ENCODE assay signal across 16 mouse cellular contexts in genomic region chr16:3907471-3907870, GRCm38 (mm10). TPM values are rescaled to one million over a fixed set of nuclear protein-coding genes. Genes with fewer than 3 reads are reported as not detected.
DNase-seq lines count a peak whose midpoint lies in the region; ATAC-seq and TF ChIP-seq lines count a peak whose summit lies in the region.
"Had no signal": no experiment of that assay in that cellular context is flagged by ENCODE, and none has a peak within 500 bp of the region (broad histone marks: within the 10 kb centered on the region; RNA-seq: fewer than 3 reads in every experiment).

No protein-coding gene starts in this region.

- 0 out of 2 replicates have a peak overlapping the region, but pooled peaks have one; percentile 74 for H3K4me3 ChIP-seq in heart, embryonic 15.5 days
- no peak overlapping the region for H3K4me3 ChIP-seq in neural tube, embryonic 15.5 days (replicated peaks)
- peak overlapping the region; percentile 61 for H3K4me3 ChIP-seq in myocyte

- peaks cover 6% of the 10 kb centered on the region; the same call in 1 of the 2 replicates for H3K4me1 ChIP-seq in heart, embryonic 15.5 days (replicated peaks)
- peaks cover 19% of the 10 kb centered on the region for H3K4me1 ChIP-seq in neural tube, embryonic 15.5 days

- H3K36me3 ChIP-seq in heart, embryonic 15.5 days, result peaks cover 22% of the 10 kb centered on the region
- H3K36me3 ChIP-seq in neural tube, embryonic 15.5 days, result peaks cover 39% of the 10 kb centered on the region
- peaks cover 9% of the 10 kb centered on the region for H3K36me3 ChIP-seq in myocyte (ENCODE audit: control insufficient read depth, insufficient read depth)

- no peak overlapping the region; the same call in 1 of the 2 replicates for H3K4me2 ChIP-seq in heart, embryonic 15.5 days
- peak overlapping the region; percentile 67 for H3K4me2 ChIP-seq in neural tube, embryonic 15.5 days
- H3K4me2 ChIP-seq in myocyte (ENCODE audit: low read depth), result peak overlapping the region; percentile 83

- peak; percentile 7 for DNase-seq in adrenal gland, postnatal 10 days
- no peak for DNase-seq in adrenal gland, adult 2 months
- DNase-seq in heart, postnatal 10 days, result no peak
- DNase-seq in neural tube, embryonic 10.5 days (ENCODE audit: extremely low spot score, low spot score), result no peak
- DNase-seq in layer of hippocampus, postnatal 10 days (ENCODE audit: low spot score in 2 of 2), result no peak
- DNase-seq: cerebellum, adult 11-12 months; gastrocnemius, postnatal 14 days; kidney, adult 8-10 months; kidney, postnatal 4 days; lung, postnatal 36 days; spleen, adult 18-20 months; thymus, postnatal 14 days had no signal

- H3K79me2 ChIP-seq in myocyte (ENCODE audit: control insufficient read depth, insufficient read depth), result peaks cover 8% of the 10 kb centered on the region

- no peak overlapping the region for H3K27ac ChIP-seq in heart, embryonic 15.5 days
- H3K27ac ChIP-seq in neural tube, embryonic 15.5 days (replicated peaks), result no peak overlapping the region
- H3K27ac ChIP-seq: stomach, embryonic 15.5 days had no signal

- intact Hi-C loops in heart, postnatal 10 days (cut with DNase I), result loop anchor here (5.0 kb wide), 1 partner anchor 95 kb away; the partner anchor contains the start of gene Slx4

- no peak for ATAC-seq in heart, embryonic 15.5 days (replicated peaks; ENCODE audit: insufficient number of reproducible peaks, insufficient read depth, low FRiP score, low read depth)
- ATAC-seq in neural tube, embryonic 15.5 days (ENCODE audit: low FRiP score), result peak; percentile 13; the same call in 1 of the 2 replicates

- no peaks in the 10 kb centered on the region for H3K27me3 ChIP-seq in heart, embryonic 15.5 days
- H3K27me3 ChIP-seq in neural tube, embryonic 15.5 days (replicated peaks), result no peaks in the 10 kb centered on the region
- H3K27me3 ChIP-seq in myocyte (ENCODE audit: control insufficient read depth, insufficient read depth, insufficient read length), result no peaks in the 10 kb centered on the region
- H3K27me3 ChIP-seq: stomach, embryonic 15.5 days had no signal

- H3K9me3 ChIP-seq in heart, embryonic 15.5 days (replicated peaks), result no peaks in the 10 kb centered on the region
- H3K9me3 ChIP-seq in neural tube, embryonic 15.5 days (replicated peaks), result no peaks in the 10 kb centered on the region
- H3K9me3 ChIP-seq: stomach, embryonic 15.5 days had no signal

- H3ac ChIP-seq in myocyte (ENCODE audit: control insufficient read depth, insufficient read length), result no peak overlapping the region

- H3K9ac ChIP-seq in heart, embryonic 15.5 days, result no peak overlapping the region
- H3K9ac ChIP-seq in neural tube, embryonic 15.5 days (replicated peaks), result no peak overlapping the region

- no peak for TF ChIP-seq POLR2A in myocyte (IDR thresholded peaks at IDR 0.05; ENCODE audit: insufficient read length, low read depth)

- 76% methylated on average over 2 of the region's 2 CpGs for WGBS in heart, embryonic 15.5 days
- 83% methylated on average over 2 of the region's 2 CpGs for WGBS in neural tube, embryonic 15.5 days

TF ChIP-seq in myocyte, 11 proteins besides CTCF, POLR2A, EP300 and RAD21:
- TF ChIP-seq E2F4 (IDR thresholded peaks at IDR 0.05; ENCODE audit: insufficient read depth) (no peak), MAX (IDR thresholded peaks at IDR 0.05; ENCODE audit: low read depth) (no peak), CEBPB (IDR thresholded peaks at IDR 0.05; ENCODE audit: insufficient read depth, poor library complexity, severe bottlenecking) (no peak), POLR2AphosphoS2 (IDR thresholded peaks at IDR 0.05; ENCODE audit: insufficient read length, low read depth) (no peak), REST (IDR thresholded peaks at IDR 0.05; ENCODE audit: insufficient read depth, insufficient read length) (no peak), TCF12 (IDR thresholded peaks at IDR 0.05; ENCODE audit: insufficient read depth, poor library complexity, severe bottlenecking) (no peak), USF1 (IDR thresholded peaks at IDR 0.05; ENCODE audit: low read depth) (no peak), MYOG (IDR thresholded peaks at IDR 0.05; ENCODE audit: control insufficient read depth in 1 of 3, insufficient read depth in 1 of 3, insufficient read length in 2 of 3, low read depth in 2 of 3) (no peak), MYOD1 (IDR thresholded peaks at IDR 0.05; ENCODE audit: control insufficient read depth in 1 of 3, insufficient read length in 2 of 3, low read depth in 2 of 3) (no peak), TCF3 (IDR thresholded peaks at IDR 0.05; ENCODE audit: insufficient read length, low read depth) (no peak), SRF (IDR thresholded peaks at IDR 0.05; ENCODE audit: control insufficient read depth, insufficient read length, low read depth) (no peak)

RNA-seq across cellular contexts. Expression of gene 1700037C18Rik, which starts 1.0 kb away (rescaled TPM):
- total RNA-seq in adrenal gland, postnatal 10 days (2021), result 1 to 10 TPM; 3.8 to 5.1 TPM
- total RNA-seq in adrenal gland, adult 2 months (2021), result 1 to 10 TPM; 4.0 to 6.3 TPM
- polyA plus RNA-seq in adrenal gland, adult 2 months (2012; rRNA removed), result 11.4 and 11.9 TPM in 2 replicates
- 7.7 and 8.5 TPM in 2 replicates for polyA plus RNA-seq in heart, embryonic 15.5 days (2015; fragmentation: Nextera tagmentation; extraction: Ambion mirVana)
- total RNA-seq in heart, postnatal 10 days (2021), result 1 to 10 TPM; 3.6 to 4.6 TPM
- 13.4 and 15.3 TPM in 2 replicates for polyA plus RNA-seq in neural tube, embryonic 15.5 days (2015; fragmentation: Nextera tagmentation; extraction: Ambion mirVana)
- polyA plus RNA-seq in myocyte (2012; fragmentation: generic; extraction: Trizol), result 3.5 TPM
- 1 to 10 TPM; 5.8 to 6.6 TPM for total RNA-seq in layer of hippocampus, postnatal 10 days (2021)

RNA-seq across cellular contexts. Expression of gene Cluap1, which starts 1.1 kb away (rescaled TPM):
- 10 to 100 TPM; 15.0 to 21.8 TPM for total RNA-seq in adrenal gland, postnatal 10 days (2021)
- total RNA-seq in adrenal gland, adult 2 months (2021), result 10 to 100 TPM; 14.4 to 18.2 TPM
- 10.3 and 15.2 TPM in 2 replicates for polyA plus RNA-seq in adrenal gland, adult 2 months (2012; rRNA removed)
- polyA plus RNA-seq in heart, embryonic 15.5 days (2015; fragmentation: Nextera tagmentation; extraction: Ambion mirVana), result 14.2 and 15.6 TPM in 2 replicates
- total RNA-seq in heart, postnatal 10 days (2021), result 10 to 100 TPM in 1 of 2 experiments, 1 to 10 TPM in 1; 9.4 to 11.3 TPM
- polyA plus RNA-seq in neural tube, embryonic 15.5 days (2015; fragmentation: Nextera tagmentation; extraction: Ambion mirVana), result 36.8 and 40.1 TPM in 2 replicates
- 10.1 TPM for polyA plus RNA-seq in myocyte (2012; fragmentation: generic; extraction: Trizol)
- total RNA-seq in layer of hippocampus, postnatal 10 days (2021), result 10 to 100 TPM; 35.6 to 37.7 TPM

RNA-seq across cellular contexts. Expression of gene Gm20695, which starts 23.0 kb away (rescaled TPM):
- 1 to 10 TPM; 1.1 to 1.2 TPM for total RNA-seq in adrenal gland, postnatal 10 days (2021)
- total RNA-seq in adrenal gland, adult 2 months (2021), result under 1 TPM in 1 of 2 experiments, not detected in 1; 0.52 TPM
- not detected in 2 replicates for polyA plus RNA-seq in adrenal gland, adult 2 months (2012; rRNA removed)
- polyA plus RNA-seq in heart, embryonic 15.5 days (2015; fragmentation: Nextera tagmentation; extraction: Ambion mirVana), result 0.58 and 0.93 TPM in 2 replicates
- total RNA-seq in heart, postnatal 10 days (2021), result not detected
- 2.1 and 2.7 TPM in 2 replicates for polyA plus RNA-seq in neural tube, embryonic 15.5 days (2015; fragmentation: Nextera tagmentation; extraction: Ambion mirVana)
- 0.18 TPM for polyA plus RNA-seq in myocyte (2012; fragmentation: generic; extraction: Trizol)
- under 1 TPM in 1 of 2 experiments, not detected in 1; 0.46 TPM for total RNA-seq in layer of hippocampus, postnatal 10 days (2021)

RNA-seq across cellular contexts. Expression of gene Zfp597, which starts 23.1 kb away (rescaled TPM):
- 10 to 100 TPM; 14.4 to 14.8 TPM for total RNA-seq in adrenal gland, postnatal 10 days (2021)
- total RNA-seq in adrenal gland, adult 2 months (2021), result 10 to 100 TPM; 11.7 to 19.7 TPM
- 3.2 and 4.1 TPM in 2 replicates for polyA plus RNA-seq in adrenal gland, adult 2 months (2012; rRNA removed)
- 5.3 and 5.4 TPM in 2 replicates for polyA plus RNA-seq in heart, embryonic 15.5 days (2015; fragmentation: Nextera tagmentation; extraction: Ambion mirVana)
- 10 to 100 TPM; 11.3 to 12.7 TPM for total RNA-seq in heart, postnatal 10 days (2021)
- polyA plus RNA-seq in neural tube, embryonic 15.5 days (2015; fragmentation: Nextera tagmentation; extraction: Ambion mirVana), result 12.9 and 13.4 TPM in 2 replicates
- 1.7 TPM for polyA plus RNA-seq in myocyte (2012; fragmentation: generic; extraction: Trizol)
- total RNA-seq in layer of hippocampus, postnatal 10 days (2021), result 10 to 100 TPM; 26.8 to 27.7 TPM

RNA-seq across cellular contexts. Expression of gene Naa60, which starts 35.3 kb away (rescaled TPM):
- total RNA-seq in adrenal gland, postnatal 10 days (2021), result 10 to 100 TPM; 71.5 to 79.4 TPM
- 100 to 1,000 TPM in 1 of 2 experiments, 10 to 100 TPM in 1; 75.7 to 106 TPM for total RNA-seq in adrenal gland, adult 2 months (2021)
- 91.3 and 122 TPM in 2 replicates for polyA plus RNA-seq in adrenal gland, adult 2 months (2012; rRNA removed)
- polyA plus RNA-seq in heart, embryonic 15.5 days (2015; fragmentation: Nextera tagmentation; extraction: Ambion mirVana), result 29.6 and 40.6 TPM in 2 replicates
- 10 to 100 TPM; 56.6 to 58.7 TPM for total RNA-seq in heart, postnatal 10 days (2021)
- 95.6 and 102 TPM in 2 replicates for polyA plus RNA-seq in neural tube, embryonic 15.5 days (2015; fragmentation: Nextera tagmentation; extraction: Ambion mirVana)
- polyA plus RNA-seq in myocyte (2012; fragmentation: generic; extraction: Trizol), result 31.2 TPM
- total RNA-seq in layer of hippocampus, postnatal 10 days (2021), result 100 to 1,000 TPM in 1 of 2 experiments, 10 to 100 TPM in 1; 95.0 to 107 TPM
